Mouse (Mus musculus): ENCODE results near the gene Epb41.
A peak's percentile ranks its signal among the peaks of the same experiment; 100 is the strongest.

Gene Epb41

DNA sequence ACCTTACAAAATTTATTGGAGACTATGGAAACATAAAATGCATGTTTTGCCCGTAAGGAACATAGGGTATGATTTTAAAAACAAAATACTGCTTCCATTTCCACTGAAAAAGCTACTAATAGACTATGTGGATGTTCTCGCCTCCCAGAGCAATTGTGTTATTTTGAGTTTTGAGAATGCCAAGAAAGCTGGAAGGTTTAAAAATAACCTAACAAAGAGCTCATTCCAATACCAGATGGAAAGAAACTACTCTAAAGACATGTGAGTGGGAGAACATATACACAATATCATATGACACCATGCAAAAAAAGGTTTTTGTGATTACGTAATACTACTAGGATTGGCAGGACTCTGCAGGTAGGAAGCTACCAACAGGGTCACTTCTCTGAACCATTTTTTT is 31.4 kb downstream of the Epb41 start:
- DNase-seq (ENCODE audit: low spot score in 2 of 2), result no peak

DNA sequence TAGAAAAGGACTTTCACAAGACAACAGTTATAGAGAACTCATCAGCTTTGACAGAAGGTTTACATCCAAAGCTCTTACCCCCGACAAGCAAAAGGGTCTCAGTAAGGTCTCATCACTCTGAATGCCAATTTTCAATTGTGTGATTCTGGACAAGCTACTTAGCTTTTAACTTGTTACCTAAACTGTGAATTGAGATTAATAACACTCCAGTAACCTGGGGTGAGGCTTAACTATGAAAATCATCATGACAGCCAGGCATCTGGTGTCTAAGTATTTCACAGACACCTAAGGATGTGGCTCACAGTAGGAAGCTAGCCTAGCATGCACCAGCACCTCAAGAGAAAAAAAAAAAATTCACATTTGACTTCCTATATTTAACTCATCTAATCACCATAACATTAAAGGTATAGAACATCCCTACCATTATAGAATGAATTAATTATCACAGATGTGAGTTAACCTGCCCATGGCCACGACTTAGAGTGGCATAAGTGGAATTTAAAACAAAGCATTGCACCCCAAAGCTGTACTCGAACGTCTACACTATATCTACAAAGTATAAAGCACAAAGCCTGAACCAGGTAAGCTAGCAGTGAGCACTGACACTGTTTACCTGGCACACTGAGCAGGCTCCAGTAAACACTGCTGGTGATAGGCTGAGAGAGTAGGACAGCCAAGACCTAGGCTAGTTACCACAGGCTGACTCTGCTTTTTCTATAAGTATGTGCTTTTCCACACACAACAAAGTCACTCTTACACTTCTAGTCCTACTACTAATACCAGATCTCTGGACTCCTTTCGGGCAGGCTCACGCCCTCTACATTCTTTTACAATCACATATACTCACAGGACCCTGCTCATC is 33.4 kb downstream of the Epb41 start:
- DNase-seq (ENCODE audit: low spot score in 2 of 2), result no peak

DNA sequence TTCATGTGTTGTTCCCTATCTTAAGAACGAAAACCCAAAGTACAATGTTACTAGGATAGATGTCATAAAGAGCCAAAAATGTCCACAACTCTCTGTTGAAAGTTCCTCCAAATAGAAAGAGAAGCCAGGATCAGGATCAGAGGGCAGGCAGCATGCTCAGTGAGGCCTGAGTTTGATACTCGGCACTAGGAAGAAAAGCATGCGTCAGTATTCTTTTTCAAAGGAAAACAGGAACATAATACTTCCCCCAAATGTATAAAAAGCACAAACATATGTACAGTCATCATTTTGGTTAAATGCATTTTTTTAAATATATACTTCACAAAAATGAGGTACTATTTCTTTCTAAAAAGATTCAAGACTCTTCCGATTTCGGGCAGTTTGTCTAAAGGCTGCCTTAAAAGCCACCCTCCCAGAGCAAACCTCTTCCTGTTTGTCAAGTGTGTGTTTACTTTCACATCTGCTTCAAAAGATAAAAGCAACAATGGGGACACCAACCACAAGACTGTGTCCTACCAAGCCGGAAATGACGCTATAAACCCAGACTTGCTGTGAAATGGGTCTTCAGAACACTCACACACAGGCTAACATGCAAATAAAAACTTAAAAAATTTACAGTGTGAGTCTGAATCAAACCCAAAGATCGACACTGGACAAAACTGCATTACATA is 35.0 kb downstream of the Epb41 start:
- peak; percentile 72 to 79 for DNase-seq (ENCODE audit: low spot score in 2 of 2)

DNA sequence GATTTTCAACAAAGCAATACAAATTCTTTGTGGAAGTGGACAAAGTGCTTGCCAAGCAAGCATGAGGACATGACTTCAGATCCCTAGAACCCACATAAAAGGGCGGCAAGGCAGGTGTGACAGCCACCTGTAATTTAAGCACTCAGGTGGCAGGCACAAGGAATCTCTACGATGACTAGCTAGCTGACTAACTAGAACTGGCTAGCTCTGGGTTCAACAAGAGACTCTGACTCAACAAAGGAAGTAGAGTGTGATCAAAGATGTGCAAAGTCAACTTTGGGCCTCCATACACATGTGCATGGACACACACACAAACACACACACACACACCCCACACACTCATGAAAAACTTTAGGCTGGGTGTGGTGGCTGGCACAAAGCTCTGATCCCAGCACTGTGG is 35.6 kb downstream of the Epb41 start:
- DNase-seq (ENCODE audit: low spot score in 2 of 2), result no peak

DNA sequence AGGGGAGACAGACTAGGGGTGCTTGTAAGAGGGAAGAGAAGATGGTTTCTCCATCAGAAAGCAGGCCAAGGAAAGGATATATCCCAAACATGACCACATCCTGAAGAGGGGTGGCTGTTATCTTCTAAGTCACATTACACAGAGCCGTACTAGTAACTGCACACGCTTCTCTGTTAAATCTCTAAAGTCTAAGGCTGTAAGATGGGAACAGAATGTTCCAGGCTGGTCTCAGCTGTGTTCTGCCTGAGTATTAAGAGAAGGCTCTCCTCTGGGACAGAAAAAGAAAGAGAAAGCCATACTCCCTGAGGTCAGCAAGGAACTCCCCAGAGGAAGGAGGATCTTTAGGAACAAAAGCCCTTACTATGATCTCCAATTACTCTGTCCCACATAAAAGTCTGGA is 36.3 kb downstream of the Epb41 start:
- no peak for DNase-seq (ENCODE audit: low spot score in 2 of 2)

DNA sequence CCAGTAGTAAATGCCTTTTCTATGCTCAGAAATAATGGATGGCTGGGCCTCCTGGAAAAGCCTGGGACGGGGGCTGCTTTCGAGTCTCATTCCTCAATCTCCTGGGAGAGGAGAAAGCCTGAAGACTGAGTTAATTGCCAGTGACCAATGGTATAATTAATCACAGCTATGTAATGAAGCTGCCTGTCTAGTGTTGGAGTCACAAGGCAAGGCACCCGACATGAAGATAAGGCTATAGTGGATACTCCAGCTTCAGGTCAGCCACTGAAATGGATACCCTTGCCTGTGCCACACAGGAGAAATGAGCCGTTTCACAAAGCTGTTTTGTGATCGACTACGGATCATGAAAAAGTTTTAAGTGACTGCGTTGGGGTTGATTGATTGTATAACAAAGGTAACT is 37.1 kb downstream of the Epb41 start:
- no peak for DNase-seq (ENCODE audit: low spot score in 2 of 2)

DNA sequence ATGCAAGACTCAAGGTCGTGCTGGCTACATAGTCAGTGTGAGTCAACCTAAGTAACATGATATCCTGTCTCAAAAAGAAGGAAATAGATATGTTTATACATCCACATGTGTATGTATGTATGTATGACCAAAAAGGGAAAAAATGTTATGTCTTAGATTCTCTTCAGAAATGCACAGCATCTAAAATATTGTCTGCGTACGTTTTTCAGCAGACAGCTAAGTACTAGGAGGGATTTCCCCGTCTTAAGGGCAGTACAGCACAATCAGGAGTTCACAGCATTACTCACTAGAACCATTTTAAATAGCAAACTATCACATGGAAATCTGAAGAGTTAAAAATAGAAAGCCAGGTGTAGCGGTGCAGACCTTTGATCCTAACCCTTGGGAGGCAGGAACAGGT is 38.0 kb downstream of the Epb41 start:
- DNase-seq (ENCODE audit: low spot score in 2 of 2), result no peak

DNA sequence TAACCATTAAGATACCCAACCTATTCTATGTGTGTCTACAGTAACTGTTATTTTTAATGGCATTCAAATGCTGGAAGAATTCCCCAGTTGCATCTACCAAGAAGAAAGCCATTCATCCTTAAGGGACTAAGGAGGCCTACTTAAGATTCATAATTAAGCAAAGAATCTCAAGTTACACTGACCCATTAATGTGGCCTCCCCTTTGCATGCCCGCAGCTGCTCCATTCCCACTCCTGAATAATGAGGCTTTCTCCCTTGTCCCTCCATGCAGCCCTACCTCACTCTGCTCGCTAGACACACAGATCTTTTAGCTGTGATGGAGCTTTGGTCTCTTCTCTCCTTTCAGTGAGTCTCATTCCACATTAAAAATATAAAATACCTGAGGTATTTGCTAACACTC is 40.9 kb downstream of the Epb41 start:
- no peak for DNase-seq (ENCODE audit: low spot score in 2 of 2)

DNA sequence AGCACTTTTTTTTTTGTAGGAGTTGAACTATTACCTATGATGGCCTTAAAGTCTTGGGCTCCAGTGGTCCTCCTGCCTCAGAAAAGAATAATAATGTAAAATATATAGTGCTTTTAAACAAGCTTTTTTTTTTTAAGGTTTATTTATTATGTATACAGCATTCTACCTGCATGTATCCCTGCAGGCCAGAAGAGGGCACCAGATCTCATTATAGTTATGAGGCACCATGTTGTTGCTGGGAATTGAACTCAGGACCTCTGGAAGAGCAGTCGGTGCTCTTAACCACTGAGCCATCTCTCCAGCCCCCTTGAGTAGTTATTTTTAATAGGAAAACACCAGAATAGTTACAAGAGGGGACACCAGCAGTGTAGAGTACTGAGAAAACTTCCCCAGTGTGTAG is 41.9 kb downstream of the Epb41 start:
- DNase-seq (ENCODE audit: low spot score in 2 of 2), result no peak

DNA sequence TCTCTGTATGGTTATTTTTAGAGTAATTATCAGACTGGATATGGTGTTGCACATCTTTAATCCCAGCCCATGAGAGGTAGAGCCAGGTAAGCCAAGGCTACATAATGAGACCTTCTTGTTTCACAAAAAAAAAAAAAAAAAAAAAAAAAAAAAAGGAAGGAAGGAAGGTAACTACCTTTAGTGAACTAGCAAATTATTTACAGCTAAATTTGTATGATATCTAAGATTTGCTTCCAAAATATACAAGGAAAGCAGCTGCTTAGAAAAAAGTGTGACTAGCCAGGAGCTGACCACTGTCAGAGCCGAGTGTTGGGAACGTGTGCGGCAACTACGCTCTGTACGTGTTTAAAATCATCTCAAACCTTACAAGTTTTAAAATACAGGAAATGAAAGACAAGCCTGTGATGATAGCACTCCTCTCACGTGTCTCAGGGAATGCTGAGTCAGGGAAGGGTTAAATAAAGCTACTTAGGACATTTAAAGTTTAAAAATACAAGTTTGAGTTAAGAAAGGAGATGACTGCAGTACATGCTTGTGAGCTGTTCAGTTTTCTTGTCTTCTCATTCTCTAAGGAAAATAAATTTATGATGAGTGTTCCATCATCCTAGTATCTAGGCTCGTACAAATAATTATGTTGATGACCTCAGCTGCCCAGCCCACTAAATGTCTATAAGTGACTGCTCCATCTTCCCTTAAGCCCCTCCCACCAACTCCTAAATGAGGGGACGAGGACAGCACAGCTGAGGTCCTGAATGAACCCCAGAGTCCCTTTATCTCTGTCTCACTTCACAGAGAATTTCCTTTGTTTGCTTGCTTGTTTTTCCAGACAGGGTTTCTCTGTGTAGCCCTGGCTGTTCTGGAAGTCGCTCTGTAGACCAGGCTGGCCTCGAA is 45.0 kb downstream of the Epb41 start:
- no peak for DNase-seq (ENCODE audit: low spot score in 2 of 2)

DNA sequence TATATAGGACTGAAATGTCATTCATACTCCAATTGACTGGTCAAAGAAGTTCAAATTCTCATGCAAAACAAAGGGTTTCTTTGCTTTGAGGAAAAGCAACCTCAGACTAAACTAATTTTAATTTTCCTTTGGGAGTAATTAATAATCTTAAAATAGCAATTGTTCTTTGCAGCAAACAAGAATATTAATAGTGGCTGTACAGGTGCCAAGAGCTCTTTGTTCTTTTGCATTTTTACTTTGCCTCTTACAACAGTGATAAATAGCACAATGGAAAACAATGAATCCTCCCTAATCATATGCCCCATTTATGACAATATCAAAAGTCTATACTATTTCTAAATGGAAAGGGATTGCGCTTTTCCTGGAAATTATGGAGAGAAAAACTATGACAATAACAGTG is 47.3 kb downstream of the Epb41 start:
- no peak for DNase-seq (ENCODE audit: low spot score in 2 of 2)

DNA sequence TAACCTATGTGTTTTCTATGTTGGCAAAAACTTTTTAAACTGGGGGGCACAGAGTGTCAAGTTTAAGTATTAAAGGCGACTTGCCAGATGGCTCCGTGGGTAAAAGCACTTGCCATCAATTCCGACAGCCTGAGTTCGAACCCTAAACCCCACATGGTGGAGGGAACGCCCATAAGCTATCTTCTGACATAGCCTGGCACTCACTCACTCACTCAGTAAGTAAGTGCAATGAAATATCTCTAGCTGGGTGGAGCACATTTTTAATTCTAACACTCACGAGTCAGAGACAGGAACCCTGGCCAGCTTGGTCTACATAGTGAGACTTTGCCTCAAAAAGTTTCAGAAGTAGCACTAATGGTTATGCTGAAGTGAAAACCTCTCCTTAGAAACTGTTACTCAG is 48.0 kb downstream of the Epb41 start:
- peak in 1 of 2 experiments; percentile 48 for DNase-seq (ENCODE audit: low spot score in 2 of 2)

DNA sequence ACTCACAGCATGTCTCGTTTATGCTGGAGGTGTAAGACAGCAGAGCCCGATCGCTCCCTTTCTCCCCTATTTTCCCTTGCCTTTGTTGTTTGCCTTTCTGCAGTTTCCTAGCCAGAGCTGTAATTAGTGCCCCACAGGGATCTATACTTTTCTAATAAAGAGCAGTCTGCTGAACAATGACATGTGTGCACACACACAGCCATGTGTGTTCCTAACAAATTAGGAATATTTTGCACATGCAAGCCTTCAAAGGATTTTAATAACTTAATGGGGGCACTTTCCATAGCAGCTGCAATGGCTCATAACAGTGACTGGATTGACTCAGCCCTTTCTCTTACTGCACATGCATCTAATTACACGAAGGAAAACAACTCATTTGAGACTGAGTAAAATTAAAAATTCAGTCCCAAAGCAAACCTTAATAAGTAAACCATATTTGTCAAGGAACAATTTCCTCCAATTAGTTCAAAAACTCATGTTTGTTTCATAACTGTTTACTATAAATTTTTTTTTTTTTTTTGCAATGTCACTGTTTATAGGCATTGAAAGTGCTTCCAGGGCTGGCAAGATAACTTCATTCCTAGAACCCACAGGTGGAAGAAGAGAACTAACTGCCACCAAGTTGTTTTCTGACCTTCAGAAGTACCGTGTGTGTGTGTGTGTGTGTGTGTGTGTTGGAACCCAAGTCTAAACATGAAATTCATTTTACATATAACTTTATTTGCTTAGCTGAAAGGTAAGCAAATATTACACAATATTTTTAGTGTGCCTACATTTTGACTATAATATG is 49.2 kb downstream of the Epb41 start:
- DNase-seq (ENCODE audit: low spot score in 2 of 2), result no peak

DNA sequence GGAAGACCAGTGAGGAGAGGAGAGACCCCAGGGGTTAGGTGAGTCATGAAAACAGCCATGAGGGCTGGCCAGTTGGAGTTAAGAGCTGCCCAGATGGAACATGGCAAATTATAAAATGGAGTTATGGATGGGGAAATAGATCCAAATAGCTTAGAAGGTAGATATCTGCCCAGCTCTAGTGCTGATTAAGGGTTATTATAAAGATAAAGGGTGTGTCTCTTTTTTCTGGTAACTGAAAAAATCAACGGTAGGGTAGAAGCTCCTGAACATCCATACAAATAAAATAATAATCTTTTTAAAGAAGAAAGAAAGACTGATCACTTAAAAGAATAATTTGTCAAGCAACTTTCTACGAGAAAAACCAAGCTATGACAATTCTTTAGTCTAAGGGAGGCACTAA is 49.9 kb downstream of the Epb41 start:
- DNase-seq (ENCODE audit: low spot score in 2 of 2), result no peak

DNA sequence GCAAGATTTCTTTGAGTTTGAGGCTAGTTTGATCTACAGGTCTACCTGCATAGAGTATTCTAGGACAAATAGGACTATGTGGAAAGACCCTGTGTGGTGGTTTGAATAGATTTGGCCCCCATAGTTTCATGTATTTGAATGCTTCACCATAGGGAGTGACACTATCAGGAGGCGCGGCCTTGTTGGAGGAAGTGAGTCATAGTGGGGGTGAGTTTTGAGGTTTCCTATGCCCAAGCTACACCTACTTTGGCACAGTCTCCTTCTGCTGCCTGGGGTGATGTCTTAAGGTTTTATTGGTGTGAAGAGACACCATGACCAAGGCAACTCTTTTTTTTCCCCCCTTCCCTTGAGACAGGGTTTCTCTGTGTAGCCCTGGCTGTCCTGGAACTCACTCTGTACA is 51.3 kb downstream of the Epb41 start:
- no peak for DNase-seq (ENCODE audit: low spot score in 2 of 2)

DNA sequence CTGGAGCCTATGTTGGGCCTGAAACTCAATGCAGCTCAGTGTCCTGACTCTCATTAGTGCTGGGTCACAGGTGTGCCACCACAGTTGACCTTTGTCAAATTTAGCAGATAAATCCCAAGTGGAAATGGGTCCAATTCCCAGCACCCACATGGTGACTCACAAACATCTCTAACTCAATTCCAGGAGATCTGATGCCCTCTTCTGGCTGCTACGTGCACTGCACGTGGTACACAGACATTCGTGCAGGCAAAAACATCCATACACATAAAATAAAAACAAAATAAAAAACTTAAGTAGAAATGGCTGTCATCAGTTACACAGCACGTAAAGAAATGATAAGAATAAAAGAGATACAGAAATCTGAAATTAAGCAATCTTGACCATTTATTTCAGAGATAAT is 52.5 kb downstream of the Epb41 start:
- no peak for DNase-seq (ENCODE audit: low spot score in 2 of 2)

DNA sequence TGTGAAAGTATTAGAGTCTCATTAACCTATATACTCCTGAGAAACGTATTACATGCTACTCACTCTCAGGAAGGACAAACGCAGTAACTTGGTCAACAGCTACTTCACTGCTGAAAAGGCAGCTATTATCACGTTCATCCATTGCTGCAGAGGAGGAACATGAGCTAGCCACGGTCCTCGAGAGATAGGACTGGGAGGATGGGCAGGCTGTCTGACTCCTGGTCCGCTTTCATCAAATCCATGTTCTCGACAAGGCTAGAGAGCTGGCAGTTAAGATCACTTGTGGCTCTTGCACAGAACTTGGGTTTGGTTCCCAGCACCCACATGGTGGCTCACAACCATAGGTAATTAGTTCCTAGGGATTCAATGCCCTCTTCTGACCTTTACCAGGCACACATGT is 53.2 kb downstream of the Epb41 start:
- DNase-seq (ENCODE audit: low spot score in 2 of 2), result peak; percentile 15 to 40

DNA sequence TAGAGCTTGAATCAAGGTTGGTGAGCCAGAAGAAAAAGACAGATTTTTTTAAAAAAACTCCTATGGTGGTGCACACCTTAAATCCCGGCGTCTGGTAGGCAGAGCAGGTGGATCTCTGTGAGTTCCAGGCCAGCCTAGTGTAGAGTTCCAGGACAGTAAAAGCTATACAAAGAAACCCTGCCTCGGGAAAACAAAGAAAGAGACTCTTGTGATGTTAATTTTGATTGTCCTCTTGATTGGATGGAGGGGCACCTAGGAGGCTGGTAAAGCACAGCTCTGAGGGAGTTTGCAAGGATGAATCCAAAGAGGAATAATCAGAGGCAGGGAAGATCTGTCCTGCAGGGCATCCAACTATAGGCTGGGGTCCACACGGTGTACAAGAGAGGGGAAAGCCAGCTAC is 56.6 kb downstream of the Epb41 start:
- no peak for DNase-seq (ENCODE audit: low spot score in 2 of 2)

DNA sequence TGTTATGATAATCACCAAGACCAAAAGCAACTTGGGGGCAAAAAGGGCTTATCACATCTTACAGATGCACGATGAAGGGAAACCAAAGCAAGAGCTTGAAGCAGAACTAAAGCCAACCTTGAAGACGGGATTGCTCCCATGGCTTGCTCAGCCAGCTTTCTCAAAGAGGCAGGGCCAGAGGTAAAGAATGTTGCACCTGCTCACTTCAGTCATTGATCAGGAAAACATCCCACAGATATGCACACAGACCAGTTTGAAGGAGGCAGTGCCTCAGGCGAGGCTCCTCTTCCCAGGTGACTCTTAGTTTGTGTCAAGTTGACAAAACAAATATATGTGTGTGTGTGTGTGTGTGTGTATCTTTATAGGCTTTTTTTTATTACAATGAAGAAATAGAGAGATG is 59.7 kb downstream of the Epb41 start:
- DNase-seq (ENCODE audit: low spot score in 2 of 2), result no peak

DNA sequence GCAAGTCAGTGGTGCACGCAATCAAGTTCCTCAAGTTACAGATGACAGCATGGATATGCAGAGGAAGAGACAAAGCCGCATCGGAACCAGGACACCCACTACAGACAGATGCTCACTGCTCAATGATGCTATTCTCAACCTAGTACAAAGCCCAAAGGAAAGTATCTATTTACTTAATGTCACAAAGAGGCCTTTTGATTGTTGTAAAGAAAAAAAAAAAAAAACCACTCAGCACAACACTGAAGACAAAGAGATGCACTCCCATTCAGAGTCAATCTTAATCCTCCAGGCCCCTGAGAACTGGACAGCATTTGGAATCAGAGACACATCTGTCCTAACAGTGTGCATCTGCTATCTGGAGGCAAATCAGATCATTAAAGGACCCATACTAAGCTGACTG is 63.5 kb downstream of the Epb41 start:
- DNase-seq (ENCODE audit: low spot score in 2 of 2), result no peak

DNA sequence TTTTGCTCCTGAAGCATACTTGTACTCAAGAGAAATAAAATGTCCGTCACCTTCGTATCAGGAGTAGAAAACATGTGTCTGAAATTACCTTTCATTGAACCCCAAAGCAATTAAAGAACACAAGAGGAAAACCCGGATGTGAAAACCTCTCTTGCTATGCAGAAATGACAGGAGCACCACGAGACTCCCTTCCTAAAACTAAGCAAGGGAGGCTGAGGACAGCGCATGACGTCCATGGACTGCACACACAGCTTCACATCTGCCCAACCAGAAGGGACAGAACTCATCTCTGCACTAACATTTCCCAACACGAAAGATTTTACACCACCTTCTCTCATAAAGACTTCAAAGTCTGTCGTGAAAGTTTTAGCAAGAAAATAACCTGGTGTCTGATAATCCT is 64.7 kb downstream of the Epb41 start:
- no peak for DNase-seq (ENCODE audit: low spot score in 2 of 2)

DNA sequence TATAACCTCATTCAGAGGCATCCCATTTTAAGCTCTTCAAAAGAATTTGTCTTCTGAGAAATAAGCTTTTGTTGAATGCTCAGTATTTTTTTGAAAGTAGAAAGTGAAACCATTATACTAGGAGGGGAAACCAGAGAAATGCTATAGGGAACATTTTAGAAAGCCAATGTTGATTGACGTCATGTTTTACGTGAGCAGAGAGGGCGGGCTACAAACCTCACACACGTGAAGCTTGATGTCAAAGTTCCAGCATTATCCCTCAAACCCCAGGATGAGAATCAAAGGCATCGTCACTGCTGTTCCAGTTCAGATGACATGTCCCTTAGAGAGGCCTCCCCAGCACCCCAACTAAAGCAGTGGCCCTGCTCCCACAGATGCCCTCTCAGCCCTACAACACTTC is 66.9 kb downstream of the Epb41 start:
- no peak for DNase-seq (ENCODE audit: low spot score in 2 of 2)

Data from spleen, postnatal 36 days (tissue).